Mouse (Mus musculus): ENCODE results near the gene Olfr1394. TPM values are rescaled to one million over a fixed set of nuclear protein-coding genes. Genes with fewer than 3 reads are reported as not detected.

Gene Olfr1394
- polyA plus RNA-seq, 1 experiment = not detected

- peaks cover 6% of the 10 kb centered on the region; the same call in 1 of the 2 replicates for H3K4me1 ChIP-seq (ENCODE audit: control insufficient read depth, insufficient read depth, insufficient read length, low read length)
- peak overlapping the region; percentile 100 for H3K27ac ChIP-seq (replicated peaks; ENCODE audit: low read depth, low read length)
- peak overlapping the region; percentile 89 for H3K4me3 ChIP-seq (ENCODE audit: insufficient read depth, low read depth, low read length)
Observed at GRCm38 (mm10) chr11:49203771-49204497, 49.8 kb downstream of the Olfr1394 start.

GRCm38 (mm10) chr11:49205080-49205590 lies 51.0 kb downstream of the Olfr1394 start:
- H3K27ac ChIP-seq (replicated peaks; ENCODE audit: low read depth, low read length) = no peak overlapping the region
- H3K4me1 ChIP-seq (ENCODE audit: control insufficient read depth, insufficient read depth, insufficient read length, low read length) = peaks cover 6% of the 10 kb centered on the region; the same call in 1 of the 2 replicates
- H3K4me3 ChIP-seq (ENCODE audit: insufficient read depth, low read depth, low read length) = no peak overlapping the region

- no peak overlapping the region for H3K4me3 ChIP-seq (ENCODE audit: insufficient read depth, low read depth, low read length)
- peaks cover 4% of the 10 kb centered on the region; the same call in 1 of the 2 replicates for H3K4me1 ChIP-seq (ENCODE audit: control insufficient read depth, insufficient read depth, insufficient read length, low read length)
- no peak overlapping the region for H3K27ac ChIP-seq (replicated peaks; ENCODE audit: low read depth, low read length)
Observed at GRCm38 (mm10) chr11:49207495-49207894, 53.3 kb downstream of the Olfr1394 start.

Other genes with a start within 250 kb of the Olfr1394 start
- gene Psme2b, start 208.2 kb upstream of the Olfr1394 start, polyA plus RNA-seq (2012; ENCODE audit: insufficient read depth, insufficient read length, missing spikeins) = 4.5 and 23.2 TPM in 2 replicates
- gene Olfr56, start 175.5 kb upstream of the Olfr1394 start, polyA plus RNA-seq (2012; ENCODE audit: insufficient read depth, insufficient read length, missing spikeins) = not detected in 2 replicates
- 1.2 TPM in 1 of 2 replicates, not detected in the other for gene 9930111J21Rik1, start 175.0 kb upstream of the Olfr1394 start, polyA plus RNA-seq (2012; ENCODE audit: insufficient read depth, insufficient read length, missing spikeins)
- not detected in 2 replicates for gene Gm12185, start 162.2 kb upstream of the Olfr1394 start, polyA plus RNA-seq (2012; ENCODE audit: insufficient read depth, insufficient read length, missing spikeins)
- 7.6 and 16.9 TPM in 2 replicates for gene Tgtp1, start 160.2 kb upstream of the Olfr1394 start, polyA plus RNA-seq (2012; ENCODE audit: insufficient read depth, insufficient read length, missing spikeins)
- 1.8 and 4.0 TPM in 2 replicates for gene 9930111J21Rik2, start 103.1 kb upstream of the Olfr1394 start, polyA plus RNA-seq (2012; ENCODE audit: insufficient read depth, insufficient read length, missing spikeins)
- gene Tgtp2, start 90.2 kb upstream of the Olfr1394 start, polyA plus RNA-seq (2012; ENCODE audit: insufficient read depth, insufficient read length, missing spikeins) = 19.9 and 29.5 TPM in 2 replicates
- 2.9 and 4.6 TPM in 2 replicates for gene Ifi47, start 77.8 kb upstream of the Olfr1394 start, polyA plus RNA-seq (2012; ENCODE audit: insufficient read depth, insufficient read length, missing spikeins)
- gene Olfr1396, start 39.5 kb upstream of the Olfr1394 start, polyA plus RNA-seq (2012; ENCODE audit: insufficient read depth, insufficient read length, missing spikeins) = 0.38 TPM in 1 of 2 replicates, not detected in the other
- not detected in 2 replicates for gene Olfr1395, start 12.1 kb upstream of the Olfr1394 start, polyA plus RNA-seq (2012; ENCODE audit: insufficient read depth, insufficient read length, missing spikeins)
- 12.3 and 23.2 TPM in 2 replicates for gene Btnl9, start 32.8 kb downstream of the Olfr1394 start, polyA plus RNA-seq (2012; ENCODE audit: insufficient read depth, insufficient read length, missing spikeins)
- gene Zfp62, start 48.9 kb downstream of the Olfr1394 start, polyA plus RNA-seq (2012; ENCODE audit: insufficient read depth, insufficient read length, missing spikeins) = 10.4 and 14.4 TPM in 2 replicates
- gene Mgat1, start 89.8 kb downstream of the Olfr1394 start, polyA plus RNA-seq (2012; ENCODE audit: insufficient read depth, insufficient read length, missing spikeins) = 19.3 and 30.6 TPM in 2 replicates
- gene Olfr1393, start 123.9 kb downstream of the Olfr1394 start, polyA plus RNA-seq (2012; ENCODE audit: insufficient read depth, insufficient read length, missing spikeins) = not detected in 2 replicates
- gene Olfr1392, start 130.9 kb downstream of the Olfr1394 start, polyA plus RNA-seq (2012; ENCODE audit: insufficient read depth, insufficient read length, missing spikeins) = not detected in 2 replicates
- gene Olfr10, start 150.4 kb downstream of the Olfr1394 start, polyA plus RNA-seq (2012; ENCODE audit: insufficient read depth, insufficient read length, missing spikeins) = not detected in 2 replicates
- gene Olfr1391, start 168.4 kb downstream of the Olfr1394 start, polyA plus RNA-seq (2012; ENCODE audit: insufficient read depth, insufficient read length, missing spikeins) = not detected in 2 replicates
- not detected in 2 replicates for gene Olfr1390, start 180.8 kb downstream of the Olfr1394 start, polyA plus RNA-seq (2012; ENCODE audit: insufficient read depth, insufficient read length, missing spikeins)

Measured in brown adipose tissue, adult 24 weeks (tissue).